Mouse (Mus musculus): ENCODE results near the gene Arhgef3.

- TF ChIP-seq POLR2A (IDR thresholded peaks at IDR 0.05; ENCODE audit: control insufficient read depth, extremely low read depth, insufficient read depth, low read length, poor library complexity) (no peak), CTCF (IDR thresholded peaks at IDR 0.05; ENCODE audit: borderline replicate concordance, control insufficient read depth, extremely low read depth, insufficient read depth, low read length, poor library complexity) (no peak)
These were observed 86.3 kb downstream of the Arhgef3 start for GRCm38 (mm10) chr14:27200743-27201576.

Measured in thymus, adult 2 months (tissue).